Mouse (Mus musculus) neural tube, embryonic 14.5 days (tissue): Measurements from ENCODE around the gene Ntmt1. TPM values are rescaled to one million over a fixed set of nuclear protein-coding genes. Genes with fewer than 3 reads are reported as not detected.

ENCODE experiments used
- ATAC-seq: fragments of 200-750 bp; cut with Nextera tagmentation; 2 replicates; pipeline ENCODE4 v1.8.0; 2017; ENCODE audit warnings: low read depth, mild to moderate bottlenecking, moderate TSS enrichment, moderate library complexity
- H3K27ac ChIP-seq: fragments of 300-500 bp; sonication (generic); 2 replicates; pipeline ENCODE4 v1.5.1; 2014; ENCODE audit warnings: low read depth, mild to moderate bottlenecking, control low read depth, low read length, moderate library complexity, mixed read lengths
- H3K27me3 ChIP-seq: fragments of 300-500 bp; sonication (generic); 2 replicates; pipeline ENCODE4 v1.6.1; 2014; ENCODE audit warnings: low read length; ENCODE audit not compliant: control insufficient read depth, insufficient read depth
- H3K36me3 ChIP-seq: fragments of 300-500 bp; sonication (generic); 2 replicates; pipeline ENCODE4 v1.6.1; 2014; ENCODE audit warnings: low read length, mixed read lengths; ENCODE audit not compliant: control insufficient read depth, insufficient read depth
- H3K4me1 ChIP-seq: fragments of 300-500 bp; sonication (generic); 2 replicates; pipeline ENCODE4 v1.6.1; 2014; ENCODE audit warnings: low read length; ENCODE audit not compliant: control insufficient read depth, insufficient read depth
- H3K4me2 ChIP-seq: fragments of 300-500 bp; sonication (generic); 2 replicates; pipeline ENCODE4 v1.6.1; 2014; ENCODE audit warnings: mild to moderate bottlenecking, low read depth, low read length, control low read depth
- H3K4me3 ChIP-seq: fragments of 300-500 bp; sonication (generic); 2 replicates; pipeline ENCODE4 v1.5.1; 2014; ENCODE audit warnings: low read depth, low read length, control low read depth, mixed read lengths
- H3K9ac ChIP-seq: fragments of 300-500 bp; sonication (generic); replicated peaks from 2 replicates; pipeline ENCODE4 v1.6.1; 2014; ENCODE audit warnings: low read depth, mild to moderate bottlenecking, control low read depth, low read length, mixed read lengths
- H3K9me3 ChIP-seq: fragments of 300-500 bp; sonication (generic); 2 replicates; pipeline ENCODE4 v1.6.1; 2016; ENCODE audit warnings: low read length; ENCODE audit not compliant: control insufficient read depth
- WGBS: fragments of 180-500 bp; shearing (Covaris S2); extraction: QIAGEN DNeasy Blood & Tissue Kit; methylation state at CpG from one replicate; pipeline ENCODE4 v1.1.7; 2014; 5-methylcytosine and 5-hydroxymethylcytosine counted together
- polyA plus RNA-seq: library from polyadenylated mRNA; unstranded; fragments of >200 nt; fragmentation: Nextera tagmentation; extraction: Ambion mirVana; gene quantifications from 2 replicates; pipeline ENCODE4 v1.2.1, GENCODE M21; 2014

Gene Ntmt1
- polyA plus RNA-seq, 1 experiment from 2014 or later: 112 TPM

DNA sequence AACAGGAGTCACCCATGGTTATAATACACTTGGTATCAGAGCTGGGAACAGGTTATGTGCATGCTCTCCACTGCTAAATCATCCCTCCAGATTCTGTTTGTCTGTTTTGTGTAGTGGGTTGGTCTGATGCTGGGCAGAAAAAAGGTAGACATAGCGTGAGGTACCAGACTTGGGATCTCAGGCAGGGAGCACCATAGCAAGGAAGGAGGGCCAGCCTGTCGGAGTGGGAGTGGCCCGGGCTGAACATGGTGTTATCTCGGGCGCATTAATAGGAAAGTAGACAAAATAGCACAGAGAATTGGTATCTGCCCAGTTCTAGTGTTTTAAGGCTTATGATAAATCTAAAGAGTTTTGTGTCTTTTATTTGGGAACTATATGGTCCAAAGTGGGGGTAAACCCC is 39.1 kb upstream of the Ntmt1 start:
- H3K4me1 ChIP-seq: peaks cover 12% of the 10 kb centered on the region
- no peak for ATAC-seq
- H3K4me2 ChIP-seq: no peak overlapping the region
- no peaks in the 10 kb centered on the region for H3K36me3 ChIP-seq
- WGBS: 94% methylated on average over 5 of the region's 5 CpGs
- H3K4me3 ChIP-seq: no peak overlapping the region
- no peaks in the 10 kb centered on the region for H3K27me3 ChIP-seq
- H3K27ac ChIP-seq: no peak overlapping the region
- no peaks in the 10 kb centered on the region for H3K9me3 ChIP-seq
- no peak overlapping the region for H3K9ac ChIP-seq

DNA sequence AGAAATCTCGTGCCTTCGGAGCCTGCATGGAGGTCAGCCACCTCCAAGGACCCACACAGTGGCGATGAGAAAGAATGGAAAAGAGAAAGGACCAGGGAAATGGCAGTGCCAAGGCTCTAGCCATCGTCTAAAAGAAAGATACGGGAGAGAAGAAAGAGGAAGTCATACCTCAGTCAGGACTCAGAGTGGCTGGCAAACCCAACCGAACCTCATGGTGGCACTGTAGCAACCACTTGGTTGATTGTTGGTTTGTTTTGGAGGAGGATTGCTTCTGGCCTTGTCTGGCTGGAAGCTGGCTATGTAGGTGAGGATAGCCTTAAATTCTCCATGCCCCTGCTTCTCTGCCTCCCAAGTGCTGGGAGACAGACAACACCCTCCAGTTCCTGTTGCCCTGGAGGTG is 38.4 kb upstream of the Ntmt1 start:
- no peak for ATAC-seq

DNA sequence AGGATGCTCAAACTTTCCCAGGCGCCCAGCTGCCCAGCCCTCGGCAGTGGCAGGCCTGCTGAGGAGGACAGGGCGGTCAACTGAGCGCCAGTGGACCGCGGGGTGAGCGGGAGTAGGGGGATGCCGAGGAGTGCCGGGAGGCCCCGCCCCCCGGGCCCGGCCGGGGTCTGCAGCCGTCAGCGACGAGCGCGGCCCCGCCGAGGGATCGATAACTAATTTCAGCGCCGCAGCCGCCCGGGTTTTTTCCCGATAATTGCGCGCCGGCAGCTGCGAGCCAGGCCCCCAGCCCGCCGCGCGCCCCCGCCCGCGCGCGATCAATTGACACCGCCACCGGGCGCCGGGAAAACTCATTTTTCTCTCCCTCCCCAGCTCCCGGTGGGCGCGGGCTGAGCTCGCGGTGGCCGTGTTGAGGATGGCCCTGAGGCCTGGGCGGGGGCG is 36.2 kb upstream of the Ntmt1 start:
- peak overlapping the region; percentile 26 for H3K4me3 ChIP-seq
- no peaks in the 10 kb centered on the region for H3K27me3 ChIP-seq
- under 1% methylated on average over 33 of the region's 51 CpGs for WGBS
- H3K27ac ChIP-seq: peak overlapping the region; percentile 82
- H3K4me1 ChIP-seq: peaks cover 12% of the 10 kb centered on the region
- ATAC-seq: peak; percentile 63
- peak overlapping the region; percentile 41 for H3K9ac ChIP-seq
- H3K36me3 ChIP-seq: no peaks in the 10 kb centered on the region
- H3K4me2 ChIP-seq: peak overlapping the region; percentile 55
- H3K9me3 ChIP-seq: no peaks in the 10 kb centered on the region

More for the DNA sequence above, 38.4 kb upstream of the Ntmt1 start:
- H3K27me3 ChIP-seq: no peaks in the 10 kb centered on the region
- peaks cover 12% of the 10 kb centered on the region for H3K4me1 ChIP-seq
- WGBS: 58% methylated on average over 6 of the region's 6 CpGs
- no peaks in the 10 kb centered on the region for H3K9me3 ChIP-seq
- no peak overlapping the region for H3K27ac ChIP-seq
- H3K4me3 ChIP-seq: no peak overlapping the region
- no peak overlapping the region for H3K9ac ChIP-seq
- no peaks in the 10 kb centered on the region for H3K36me3 ChIP-seq
- H3K4me2 ChIP-seq: no peak overlapping the region

DNA sequence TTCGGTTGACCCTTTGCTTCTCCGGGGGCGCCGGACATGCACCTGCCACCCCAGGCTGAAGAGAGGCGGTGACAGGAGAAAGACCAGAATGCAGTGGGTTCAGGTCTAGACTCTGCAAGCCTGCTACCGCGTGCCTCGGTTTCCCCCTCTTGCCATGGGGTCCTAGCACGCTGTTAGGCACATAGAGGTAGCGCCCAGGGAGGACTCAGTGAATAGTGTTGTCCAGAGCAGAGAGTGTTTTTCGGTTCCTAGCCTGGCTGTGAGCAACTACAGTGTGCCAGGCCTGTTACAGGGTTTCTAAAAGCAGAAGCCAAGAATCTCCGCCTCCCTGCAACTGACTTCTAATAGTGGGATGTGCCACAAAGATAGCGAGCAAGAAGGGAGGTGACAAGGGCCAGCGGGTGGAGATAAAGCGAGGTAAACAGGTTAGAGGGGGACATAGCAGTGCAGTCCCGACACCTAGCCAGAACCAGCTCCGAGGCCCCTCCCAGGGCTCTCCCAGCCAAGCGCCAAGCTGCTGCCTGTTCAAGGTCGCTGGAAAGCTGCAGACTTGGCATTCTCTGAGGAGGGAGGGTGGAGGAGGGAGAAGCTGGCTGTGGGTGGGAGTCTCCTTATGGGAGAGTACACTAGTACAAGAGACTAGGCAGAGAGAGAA is 35.7 kb upstream of the Ntmt1 start:
- Histone ChIP-seq H3K4me1 (peaks cover 12% of the 10 kb centered on the region), H3K36me3 (no peaks in the 10 kb centered on the region), H3K27ac (peak overlapping the region; percentile 82), H3K9ac (peak overlapping the region; percentile 41), H3K27me3 (no peaks in the 10 kb centered on the region), H3K9me3 (no peaks in the 10 kb centered on the region), H3K4me2 (peak overlapping the region; percentile 55), H3K4me3 (peak overlapping the region; percentile 26)
- WGBS: 5% methylated on average over 18 of the region's 19 CpGs
- ATAC-seq: peak; percentile 56

DNA sequence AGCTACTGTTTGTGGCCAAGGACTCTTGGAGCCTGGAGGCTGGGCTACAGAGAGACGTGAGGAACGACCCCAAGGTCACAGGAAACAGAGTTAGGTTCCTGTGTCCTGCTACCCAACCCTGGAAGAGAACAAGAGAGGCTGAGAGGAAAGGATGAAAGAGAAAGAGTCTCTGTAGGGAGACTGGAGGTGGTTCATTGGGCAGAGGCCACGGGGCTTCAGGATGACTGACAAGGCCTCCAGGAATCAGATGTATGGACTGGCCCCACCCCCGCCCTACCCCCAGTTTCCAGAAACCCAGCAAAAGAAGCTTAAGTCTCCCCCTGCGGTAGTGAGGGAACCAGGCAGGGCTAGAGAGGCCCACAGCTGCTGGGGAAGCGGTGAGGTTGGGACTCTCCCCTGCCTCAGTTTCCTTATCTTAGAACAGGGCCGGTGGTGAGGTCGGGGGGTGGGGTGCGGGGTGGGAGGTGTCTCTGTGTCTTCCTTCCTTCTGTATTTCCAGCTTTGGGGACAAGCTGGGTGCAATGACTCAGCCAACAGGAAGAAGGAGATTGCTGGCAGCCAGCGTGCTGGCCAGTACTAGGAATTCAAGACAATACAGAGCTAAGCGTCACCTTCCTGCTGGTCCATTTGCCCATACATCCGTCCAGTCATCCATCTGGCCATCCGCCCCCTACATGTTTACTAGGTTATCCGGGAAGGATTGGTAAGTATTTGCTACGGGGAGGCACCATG is 34.9 kb upstream of the Ntmt1 start:
- 49% methylated on average over 15 of the region's 15 CpGs for WGBS
- Histone ChIP-seq H3K9me3 (no peaks in the 10 kb centered on the region), H3K36me3 (no peaks in the 10 kb centered on the region), H3K27me3 (no peaks in the 10 kb centered on the region), H3K4me3 (no peak overlapping the region), H3K4me2 (no peak overlapping the region), H3K27ac (peak overlapping the region; percentile 62), H3K9ac (no peak overlapping the region), H3K4me1 (peaks cover 12% of the 10 kb centered on the region)
- ATAC-seq: no peak

DNA sequence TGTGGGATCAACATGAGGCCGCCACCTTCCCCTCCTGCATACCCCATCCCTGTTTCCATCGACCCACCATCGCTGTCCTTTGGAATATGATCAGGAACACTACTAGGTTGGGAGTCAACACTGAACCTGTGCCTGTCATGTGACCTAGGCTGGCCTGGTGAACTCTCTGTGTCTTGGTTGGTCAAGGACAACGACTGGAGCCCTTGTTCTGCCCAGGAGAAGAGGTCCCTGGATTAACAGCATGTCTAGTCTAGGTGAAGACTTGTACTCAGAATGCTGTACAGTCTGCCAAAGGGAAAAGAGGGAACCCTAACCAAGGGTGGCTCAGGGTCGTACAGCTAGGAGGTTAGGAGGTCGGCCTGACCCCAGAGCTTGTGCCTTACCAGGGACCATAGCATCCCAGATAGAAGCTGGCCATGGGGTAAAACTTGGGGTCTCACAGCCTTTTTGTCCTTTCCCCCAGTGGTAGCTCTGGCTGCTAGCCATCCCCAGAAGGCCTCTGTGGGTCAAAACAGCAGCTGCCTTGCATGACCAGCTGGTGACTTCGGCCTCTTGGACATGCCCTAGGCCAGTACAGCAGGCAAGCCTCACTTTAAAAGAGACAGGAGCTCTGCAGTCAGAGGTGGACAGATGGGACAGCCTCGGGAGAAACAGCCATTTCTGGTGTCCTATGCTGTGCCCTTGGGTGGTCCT is 34.2 kb upstream of the Ntmt1 start:
- H3K9ac ChIP-seq: no peak overlapping the region
- WGBS: 79% methylated on average over 8 of the region's 8 CpGs
- H3K4me3 ChIP-seq: no peak overlapping the region

DNA sequence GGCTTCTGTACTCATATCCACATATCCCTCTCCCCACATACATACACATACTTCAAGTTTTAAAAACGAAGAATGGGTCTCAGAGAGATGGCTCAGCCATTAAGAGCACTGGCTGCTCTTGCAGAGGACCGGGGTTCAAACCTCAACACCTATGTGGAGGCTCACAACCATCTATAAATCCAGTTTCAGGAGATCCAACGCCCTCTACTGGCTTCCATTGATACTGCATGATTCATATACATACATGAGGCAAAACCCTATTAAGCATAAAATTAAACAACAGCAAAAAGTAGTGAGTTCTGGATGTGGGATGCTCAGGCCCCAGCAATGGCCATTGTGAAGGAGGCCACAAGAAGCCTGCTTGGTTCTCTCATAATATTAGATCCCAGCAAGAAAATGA is 31.7 kb upstream of the Ntmt1 start:
- no peak for ATAC-seq
- no peak overlapping the region for H3K4me3 ChIP-seq
- H3K9ac ChIP-seq: no peak overlapping the region
- no peaks in the 10 kb centered on the region for H3K27me3 ChIP-seq
- no peaks in the 10 kb centered on the region for H3K9me3 ChIP-seq
- 61% methylated on average over 3 of the region's 3 CpGs for WGBS
- H3K4me2 ChIP-seq: no peak overlapping the region
- H3K4me1 ChIP-seq: peaks cover 14% of the 10 kb centered on the region
- no peaks in the 10 kb centered on the region for H3K36me3 ChIP-seq
- no peak overlapping the region for H3K27ac ChIP-seq

More for the DNA sequence above, 34.2 kb upstream of the Ntmt1 start:
- Histone ChIP-seq H3K4me1 (peaks cover 12% of the 10 kb centered on the region), H3K4me2 (no peak overlapping the region), H3K27ac (peak overlapping the region; percentile 34; the same call in 1 of the 2 replicates), H3K36me3 (no peaks in the 10 kb centered on the region), H3K9me3 (no peaks in the 10 kb centered on the region), H3K27me3 (no peaks in the 10 kb centered on the region)
- no peak for ATAC-seq

DNA sequence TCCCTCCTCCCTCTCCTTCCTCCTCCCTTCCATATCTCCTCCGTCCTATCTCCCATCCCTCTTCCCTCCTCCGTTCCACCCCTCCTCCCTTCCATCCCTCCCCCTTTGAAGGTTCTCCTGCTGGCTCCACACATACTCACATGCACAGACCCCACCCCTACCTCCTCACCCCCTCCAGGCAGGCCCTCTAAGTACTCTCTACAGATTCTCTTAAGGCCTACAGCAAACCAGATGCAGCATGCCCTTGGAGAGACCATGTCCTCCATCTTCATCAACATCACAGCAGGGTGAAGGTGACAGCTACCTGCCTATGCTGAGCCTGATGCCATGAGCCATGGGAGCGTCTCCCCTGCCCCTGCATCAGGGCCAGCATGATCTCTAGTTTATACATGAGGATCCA is 30.4 kb upstream of the Ntmt1 start:
- 90% methylated on average over 3 of the region's 3 CpGs for WGBS
- no peaks in the 10 kb centered on the region for H3K9me3 ChIP-seq

DNA sequence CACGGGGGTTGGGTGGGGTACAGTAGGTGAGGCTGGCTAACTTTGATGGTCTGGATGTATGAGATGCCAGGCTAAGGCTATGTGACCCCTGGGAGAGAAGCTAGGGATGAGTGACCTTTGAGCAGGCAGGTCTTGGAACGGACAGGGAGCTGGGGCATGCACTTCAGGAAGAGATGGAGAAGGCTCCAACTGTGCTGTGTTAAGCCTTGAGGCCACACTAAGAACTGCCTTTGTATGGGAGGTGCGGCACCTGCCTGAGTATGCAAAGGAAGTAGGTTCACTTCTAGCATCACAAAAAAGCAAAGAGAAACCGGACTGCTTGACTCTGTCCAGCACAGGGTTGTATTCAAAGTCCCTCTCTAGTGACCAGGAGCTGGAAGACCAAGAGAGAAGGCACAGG is 29.4 kb upstream of the Ntmt1 start:
- no peak overlapping the region for H3K27ac ChIP-seq
- no peaks in the 10 kb centered on the region for H3K27me3 ChIP-seq
- H3K4me1 ChIP-seq: peaks cover 5% of the 10 kb centered on the region; the same call in 1 of the 2 replicates
- 70% methylated on average over 4 of the region's 4 CpGs for WGBS
- no peak overlapping the region for H3K9ac ChIP-seq
- no peak for ATAC-seq
- H3K36me3 ChIP-seq: no peaks in the 10 kb centered on the region
- no peaks in the 10 kb centered on the region for H3K9me3 ChIP-seq
- H3K4me2 ChIP-seq: no peak overlapping the region
- H3K4me3 ChIP-seq: no peak overlapping the region

More for the DNA sequence above, 30.4 kb upstream of the Ntmt1 start:
- Histone ChIP-seq H3K9ac (no peak overlapping the region), H3K36me3 (no peaks in the 10 kb centered on the region), H3K4me1 (peaks cover 2% of the 10 kb centered on the region), H3K4me2 (no peak overlapping the region), H3K27me3 (no peaks in the 10 kb centered on the region), H3K4me3 (no peak overlapping the region), H3K27ac (no peak overlapping the region)
- no peak for ATAC-seq
